Mouse (Mus musculus) forebrain, embryonic 11.5 days (tissue): ENCODE measurements at regions not wholly inside any gene's neighbourhood (a gene's known extent, or its start where the extent isn't known, plus 50 kb on each side); places are given as distances from the start of the nearest gene placed in this dataset.

ENCODE experiments used
- ATAC-seq: fragments of 200-750 bp; cut with Nextera tagmentation; replicated peaks from 2 replicates; pipeline ENCODE4 v1.8.0; 2017; ENCODE audit warnings: moderate TSS enrichment; ENCODE audit not compliant: low FRiP score
- DNase-seq: peaks from one replicate; pipeline ENCODE4 v3.0.0-alpha.2; 2017; ENCODE audit warnings: low spot score
- H3K27ac ChIP-seq: fragments of 300-500 bp; sonication (generic); 2 replicates; pipeline ENCODE4 v1.5.1; 2014; ENCODE audit warnings: low read depth, low read length
- H3K27me3 ChIP-seq: fragments of 300-500 bp; sonication (generic); 2 replicates; pipeline ENCODE4 v1.6.1; 2014; ENCODE audit warnings: mild to moderate bottlenecking, low read length, mixed read lengths; ENCODE audit not compliant: control insufficient read depth, insufficient read depth
- H3K36me3 ChIP-seq: fragments of 300-500 bp; sonication (generic); 2 replicates; pipeline ENCODE4 v1.6.1; 2014; ENCODE audit warnings: mild to moderate bottlenecking, low read length, moderate library complexity, mixed read lengths; ENCODE audit not compliant: control insufficient read depth, insufficient read depth
- H3K4me1 ChIP-seq: fragments of 300-500 bp; sonication (generic); replicated peaks from 2 replicates; pipeline ENCODE4 v1.6.1; 2014; ENCODE audit warnings: low read length, mixed read lengths; ENCODE audit not compliant: control insufficient read depth, insufficient read depth
- H3K4me2 ChIP-seq: fragments of 300-500 bp; sonication (generic); 2 replicates; pipeline ENCODE4 v1.6.1; 2014; ENCODE audit warnings: low read depth, mild to moderate bottlenecking, low read length, moderate library complexity, mixed read lengths; ENCODE audit not compliant: severe bottlenecking
- H3K4me3 ChIP-seq: fragments of 300-500 bp; sonication (generic); 2 replicates; pipeline ENCODE4 v1.5.1; 2014; ENCODE audit warnings: low read depth, low read length
- H3K9ac ChIP-seq: fragments of 300-500 bp; sonication (generic); 2 replicates; pipeline ENCODE4 v1.6.1; 2014; ENCODE audit warnings: low read length
- H3K9me3 ChIP-seq: fragments of 300-500 bp; sonication (generic); 2 replicates; pipeline ENCODE4 v1.6.1; 2016; ENCODE audit warnings: low read length, mixed read lengths; ENCODE audit not compliant: control insufficient read depth
- WGBS: fragments of 180-500 bp; shearing (Covaris S2); extraction: QIAGEN DNeasy Blood & Tissue Kit; methylation state at CpG from one replicate; pipeline ENCODE4 v1.1.7; 2014; 5-methylcytosine and 5-hydroxymethylcytosine counted together

DNA sequence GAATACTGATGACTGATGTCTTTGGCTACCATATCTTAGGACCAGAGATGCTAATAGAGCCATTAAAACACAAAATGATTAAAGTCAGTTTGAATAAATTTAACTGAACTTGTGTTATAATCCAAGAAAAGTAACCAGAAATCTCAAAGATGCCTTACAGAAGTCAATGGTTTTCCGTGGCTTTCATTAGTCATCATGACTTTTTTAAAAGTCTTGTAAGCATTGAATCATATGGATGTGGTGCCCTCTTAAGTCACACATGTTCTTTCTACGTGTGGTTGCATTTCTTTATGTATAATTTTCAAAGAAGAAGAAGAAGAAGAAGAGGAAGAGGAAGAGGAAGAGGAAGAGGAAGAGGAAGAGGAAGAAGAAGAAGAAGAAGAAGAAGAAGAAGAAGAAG, 178.2 kb downstream of the Mreg start:
- 82% methylated on average over 2 of the region's 2 CpGs for WGBS

DNA sequence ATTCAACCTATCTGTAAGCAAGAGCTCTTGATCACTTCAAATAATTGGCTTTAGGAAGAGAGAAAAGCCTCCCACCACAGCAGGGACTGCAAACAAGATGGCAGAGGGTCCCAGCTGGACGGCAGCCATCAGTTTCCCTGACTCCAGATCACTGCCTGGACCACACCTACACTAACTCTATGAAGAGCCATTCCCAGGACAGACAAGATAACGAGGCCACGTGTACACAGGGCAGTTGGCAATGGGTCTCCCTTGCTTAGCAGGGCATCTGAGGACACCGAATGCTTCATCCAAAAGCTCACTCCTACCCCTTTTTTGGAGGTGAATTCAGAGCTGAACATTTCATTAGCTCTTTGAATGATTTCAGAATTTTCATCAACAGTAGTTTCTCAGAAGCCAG, 179.9 kb downstream of the Mreg start:
- 71% methylated on average over 4 of the region's 4 CpGs for WGBS
- Histone ChIP-seq H3K36me3 (no peaks in the 10 kb centered on the region), H3K4me1 (no peaks in the 10 kb centered on the region), H3K27ac (no peak overlapping the region), H3K9me3 (no peaks in the 10 kb centered on the region), H3K27me3 (no peaks in the 10 kb centered on the region), H3K4me2 (no peak overlapping the region), H3K4me3 (no peak overlapping the region), H3K9ac (no peak overlapping the region)
- no peak for ATAC-seq
- DNase-seq, result no peak

More for the DNA sequence above, 178.2 kb downstream of the Mreg start:
- Histone ChIP-seq H3K9ac (no peak overlapping the region), H3K4me1 (peaks cover 2% of the 10 kb centered on the region; the same call in 1 of the 2 replicates), H3K9me3 (no peaks in the 10 kb centered on the region), H3K27ac (no peak overlapping the region), H3K4me2 (no peak overlapping the region), H3K4me3 (no peak overlapping the region), H3K36me3 (no peaks in the 10 kb centered on the region), H3K27me3 (no peaks in the 10 kb centered on the region)
- ATAC-seq (no peak), DNase-seq (no peak)

DNA sequence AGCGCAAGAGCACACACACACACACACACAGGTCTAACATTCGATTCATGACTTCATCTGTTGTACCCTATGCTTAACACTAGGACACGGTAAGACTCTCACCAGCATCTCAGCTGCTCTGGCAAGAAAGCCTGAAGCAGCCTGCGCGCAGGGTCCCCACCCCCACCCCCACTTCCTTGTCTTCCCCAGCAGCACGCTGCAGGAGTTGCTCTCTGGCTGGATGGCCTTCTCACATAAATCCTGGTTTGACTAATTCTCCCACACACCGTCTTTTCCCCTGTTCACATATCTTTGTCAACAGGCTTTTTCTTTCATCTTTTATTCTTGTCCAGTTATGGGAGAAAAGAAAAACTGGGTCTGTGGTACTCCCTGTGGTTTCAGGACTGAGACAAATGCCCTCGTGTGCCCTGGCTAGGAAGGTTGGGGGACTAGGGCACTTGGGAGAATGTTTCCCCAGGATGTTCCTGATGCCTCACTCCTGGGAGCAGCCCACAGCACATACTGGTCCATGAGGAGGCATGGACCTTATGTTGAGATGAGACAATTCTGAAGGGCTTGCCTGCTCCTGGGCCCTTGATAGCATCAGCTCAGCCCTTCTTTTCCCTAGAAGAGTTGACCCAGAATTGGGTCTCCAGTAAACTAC, 181.2 kb downstream of the Mreg start:
- DNase-seq (no peak), ATAC-seq (no peak)
- Histone ChIP-seq H3K36me3 (no peaks in the 10 kb centered on the region), H3K27me3 (no peaks in the 10 kb centered on the region), H3K4me3 (no peak overlapping the region), H3K27ac (no peak overlapping the region), H3K9ac (no peak overlapping the region), H3K4me2 (no peak overlapping the region), H3K4me1 (no peaks in the 10 kb centered on the region), H3K9me3 (no peaks in the 10 kb centered on the region)
- 66% methylated on average over 8 of the region's 8 CpGs for WGBS

DNA sequence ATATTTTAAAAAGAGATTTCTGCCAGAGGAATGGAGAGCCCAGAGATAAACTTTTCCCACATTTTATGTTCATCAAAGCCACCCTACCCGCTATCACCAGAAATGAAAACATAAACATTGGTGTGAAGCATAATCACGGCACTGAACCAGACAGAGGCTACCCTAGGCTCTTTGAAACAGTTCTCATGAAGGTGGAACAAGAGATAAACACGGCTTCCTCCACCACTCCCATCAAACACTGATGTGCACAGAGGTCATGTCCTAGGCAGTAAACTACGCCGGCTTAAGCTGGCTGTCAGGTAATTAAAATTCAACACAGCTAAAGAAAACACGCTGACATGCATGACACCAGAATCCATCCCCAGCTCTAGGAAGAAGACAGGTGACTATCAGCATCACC, 182.5 kb downstream of the Mreg start:
- no peaks in the 10 kb centered on the region for H3K36me3 ChIP-seq
- no peak overlapping the region for H3K4me2 ChIP-seq
- ATAC-seq (no peak), DNase-seq (no peak)
- no peak overlapping the region for H3K9ac ChIP-seq
- WGBS, result 89% methylated on average over 6 of the region's 6 CpGs
- no peaks in the 10 kb centered on the region for H3K27me3 ChIP-seq
- no peak overlapping the region for H3K27ac ChIP-seq
- no peaks in the 10 kb centered on the region for H3K4me1 ChIP-seq
- no peak overlapping the region for H3K4me3 ChIP-seq
- H3K9me3 ChIP-seq, result no peaks in the 10 kb centered on the region

DNA sequence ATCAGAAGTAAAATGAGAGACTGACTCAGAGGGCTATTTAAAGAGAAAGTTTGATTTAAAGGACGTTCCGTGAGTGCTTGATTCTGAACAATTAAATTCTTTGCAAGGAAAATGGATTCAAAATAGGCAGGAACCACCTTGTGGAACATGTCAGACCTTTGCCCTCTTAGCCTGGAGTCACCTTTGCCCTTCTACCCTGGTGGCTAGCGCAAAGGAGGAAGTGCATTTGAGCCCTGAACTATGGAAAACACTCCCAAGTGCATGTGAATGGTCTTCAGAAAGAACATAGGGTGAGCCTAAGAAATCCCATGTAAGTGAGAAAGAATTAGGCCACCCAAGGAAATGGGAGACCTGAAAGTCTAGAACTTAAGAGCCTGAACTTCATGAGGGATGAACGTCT, 185.2 kb downstream of the Mreg start:
- 92% methylated on average over 4 of the region's 4 CpGs for WGBS
- Histone ChIP-seq H3K36me3 (no peaks in the 10 kb centered on the region), H3K27ac (no peak overlapping the region)

DNA sequence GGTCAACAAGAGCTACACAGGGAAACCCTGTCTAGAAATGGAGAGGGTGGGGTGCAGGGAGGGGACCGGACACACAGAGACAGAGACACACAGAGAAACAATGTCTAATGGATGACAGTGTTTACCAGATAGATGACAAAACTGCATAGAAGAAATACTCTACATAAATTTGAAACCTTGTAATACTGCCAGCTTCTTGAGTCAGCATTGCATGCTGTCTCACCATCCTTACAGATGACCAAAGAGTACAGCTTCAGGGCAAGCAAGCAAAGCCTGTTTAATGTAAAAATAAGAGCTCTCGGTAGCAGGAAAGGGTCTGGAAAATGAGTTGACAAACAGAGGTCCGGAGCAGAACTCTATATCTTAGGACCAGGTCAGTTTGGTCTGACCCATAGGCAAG, 189.5 kb downstream of the Mreg start:
- ATAC-seq (no peak), DNase-seq (no peak)
- no peaks in the 10 kb centered on the region for H3K27me3 ChIP-seq
- WGBS, result 90% methylated on average over 3 of the region's 3 CpGs
- no peak overlapping the region for H3K9ac ChIP-seq
- H3K4me1 ChIP-seq, result no peaks in the 10 kb centered on the region
- H3K4me3 ChIP-seq, result no peak overlapping the region
- no peak overlapping the region for H3K4me2 ChIP-seq
- H3K9me3 ChIP-seq, result no peaks in the 10 kb centered on the region
- no peak overlapping the region for H3K27ac ChIP-seq
- no peaks in the 10 kb centered on the region for H3K36me3 ChIP-seq

More for the DNA sequence above, 185.2 kb downstream of the Mreg start:
- H3K9me3 ChIP-seq, result no peaks in the 10 kb centered on the region
- no peak overlapping the region for H3K9ac ChIP-seq
- H3K4me1 ChIP-seq, result no peaks in the 10 kb centered on the region
- no peak overlapping the region for H3K4me2 ChIP-seq
- DNase-seq (no peak), ATAC-seq (no peak)
- no peak overlapping the region for H3K4me3 ChIP-seq
- no peaks in the 10 kb centered on the region for H3K27me3 ChIP-seq

DNA sequence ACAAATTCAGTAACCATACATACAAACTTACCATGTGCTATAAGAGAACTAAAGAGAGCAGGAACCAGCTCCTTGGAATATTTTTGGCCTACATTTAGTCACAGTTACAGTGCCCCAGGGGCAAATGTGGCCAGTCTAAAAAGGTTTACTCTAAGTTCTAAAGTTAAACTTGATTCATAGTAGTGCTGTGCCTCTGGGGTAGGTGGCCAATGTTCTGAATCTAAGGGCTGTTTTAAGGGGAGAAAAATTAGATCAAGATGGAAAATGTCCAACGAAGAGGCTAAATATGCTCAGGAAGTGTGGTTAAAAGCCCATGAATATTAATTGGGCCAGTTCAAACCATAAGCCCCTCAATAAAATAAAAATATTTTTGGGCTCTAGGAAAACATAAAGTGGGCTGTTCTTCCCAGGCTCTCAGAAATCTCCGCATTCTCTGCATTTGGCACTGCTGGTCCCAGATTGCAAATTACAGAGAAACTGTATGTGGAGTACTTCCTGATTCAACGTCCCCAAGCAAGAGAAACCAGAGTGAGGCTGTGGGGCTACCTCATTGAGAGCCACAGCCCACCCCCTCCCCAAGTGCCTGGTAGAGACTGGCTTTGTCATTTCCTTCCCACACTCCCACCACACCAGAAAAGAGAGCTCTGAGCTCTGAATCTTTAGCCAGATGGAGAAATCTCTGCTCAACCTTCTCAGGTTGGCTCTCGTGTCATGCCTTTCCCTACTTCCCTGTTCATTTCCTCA, 193.5 kb downstream of the Mreg start:
- Histone ChIP-seq H3K27me3 (no peaks in the 10 kb centered on the region), H3K4me2 (no peak overlapping the region), H3K36me3 (no peaks in the 10 kb centered on the region), H3K9ac (no peak overlapping the region), H3K4me1 (no peaks in the 10 kb centered on the region), H3K27ac (no peak overlapping the region), H3K4me3 (no peak overlapping the region), H3K9me3 (no peaks in the 10 kb centered on the region)
- DNase-seq (no peak), ATAC-seq (no peak)
- WGBS, result 84% methylated on average over 4 of the region's 4 CpGs

DNA sequence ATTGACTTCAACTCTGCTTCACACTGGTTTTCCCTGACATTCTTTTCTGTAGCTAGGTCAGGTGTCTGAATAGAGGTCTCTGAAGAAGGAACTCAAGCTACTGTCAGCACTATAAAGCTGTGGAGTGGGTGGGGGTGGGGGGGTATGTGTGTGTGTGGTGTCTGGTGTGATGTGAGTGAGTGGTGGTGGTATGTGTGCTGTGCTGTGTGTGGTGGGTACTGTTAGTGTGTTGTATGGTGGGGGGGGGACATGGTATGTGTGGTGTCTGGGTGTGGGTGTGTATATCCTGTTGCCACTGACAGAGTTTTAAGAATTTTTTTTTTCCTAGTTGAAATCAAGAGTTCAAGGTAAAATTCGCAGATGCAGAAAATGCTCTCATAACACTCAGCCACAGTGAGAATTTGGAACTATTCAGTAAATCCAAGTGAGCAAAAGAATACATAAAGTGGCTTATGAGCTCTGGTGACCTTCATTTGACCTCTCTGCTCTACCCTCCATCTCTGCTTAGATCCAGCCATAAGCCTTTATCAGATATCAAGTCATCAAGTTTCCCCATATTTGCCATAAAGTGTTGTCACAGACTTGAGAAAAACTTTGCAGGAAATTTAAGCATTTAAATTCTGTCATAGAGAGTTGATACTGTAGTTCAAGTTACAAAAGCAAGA, 194.2 kb downstream of the Mreg start:
- 78% methylated on average over 1 of the region's 1 CpGs for WGBS
- no peak for ATAC-seq
- Histone ChIP-seq H3K36me3 (no peaks in the 10 kb centered on the region), H3K4me2 (no peak overlapping the region), H3K4me1 (no peaks in the 10 kb centered on the region), H3K9me3 (no peaks in the 10 kb centered on the region), H3K27ac (no peak overlapping the region), H3K9ac (no peak overlapping the region), H3K4me3 (no peak overlapping the region), H3K27me3 (no peaks in the 10 kb centered on the region)
- DNase-seq, result no peak
